Mouse (Mus musculus) heart, postnatal 0 days (tissue): Measurements from ENCODE around the gene Ntng1. TPM values are rescaled to one million over a fixed set of nuclear protein-coding genes. Genes with fewer than 3 reads are reported as not detected.

Experiments
- ATAC-seq: fragments of 200-750 bp; cut with Nextera tagmentation; 2 replicates; pipeline ENCODE4 v1.8.0; 2017; ENCODE audit warnings: low read depth, moderate number of reproducible peaks, moderate library complexity; ENCODE audit not compliant: insufficient read depth
- DNase-seq: peaks from one replicate; pipeline ENCODE4 v3.0.0-alpha.2; 2016; ENCODE audit warnings: low spot score
- H3K27ac ChIP-seq: fragments of 300-500 bp; sonication (generic); 2 replicates; pipeline ENCODE4 v1.5.1; 2014; ENCODE audit warnings: low read depth, mild to moderate bottlenecking
- H3K27me3 ChIP-seq: fragments of 300-500 bp; sonication (generic); 2 replicates; pipeline ENCODE4 v1.6.1; 2014; ENCODE audit warnings: low read length, mixed read lengths; ENCODE audit not compliant: control insufficient read depth, insufficient read depth
- H3K36me3 ChIP-seq: fragments of 300-500 bp; sonication (generic); replicated peaks from 2 replicates; pipeline ENCODE4 v1.6.1; 2014; ENCODE audit warnings: low read length, mixed read lengths; ENCODE audit not compliant: control insufficient read depth, insufficient read depth
- H3K4me1 ChIP-seq: fragments of 300-500 bp; sonication (generic); 2 replicates; pipeline ENCODE4 v1.6.1; 2014; ENCODE audit warnings: antibody characterized with exemption; ENCODE audit not compliant: control insufficient read depth, insufficient read depth
- H3K4me2 ChIP-seq: fragments of 300-500 bp; sonication (generic); 2 replicates; pipeline ENCODE4 v1.6.1; 2014; ENCODE audit warnings: low read depth, mild to moderate bottlenecking, low read length, moderate library complexity
- H3K4me3 ChIP-seq: fragments of 300-500 bp; sonication (generic); 2 replicates; pipeline ENCODE4 v1.5.1; 2014; ENCODE audit warnings: low read depth, low read length
- H3K9ac ChIP-seq: fragments of 300-500 bp; sonication (generic); replicated peaks from 2 replicates; pipeline ENCODE4 v1.6.1; 2014; ENCODE audit warnings: low read depth, low read length, mixed read lengths
- H3K9me3 ChIP-seq: fragments of 300-500 bp; sonication (generic); replicated peaks from 2 replicates; pipeline ENCODE4 v1.6.1; 2016; ENCODE audit warnings: low read length; ENCODE audit not compliant: control insufficient read depth
- CTCF ChIP-seq: IDR thresholded peaks from 2 replicates; pipeline ENCODE4 v1.5.1; 2016; ENCODE audit warnings: antibody characterized with exemption, control low read depth, low read depth
- EP300 ChIP-seq: IDR thresholded peaks from 2 replicates; pipeline ENCODE4 v1.6.1; 2016; ENCODE audit warnings: antibody characterized with exemption, low read depth
- WGBS: fragments of 180-500 bp; shearing (Covaris S2); extraction: QIAGEN DNeasy Blood & Tissue Kit; methylation state at CpG from one replicate; pipeline ENCODE4 v1.1.7; 2014; 5-methylcytosine and 5-hydroxymethylcytosine counted together
- polyA plus RNA-seq: library from polyadenylated mRNA; unstranded; fragments of >200 nt; fragmentation: Nextera tagmentation; extraction: Ambion mirVana; gene quantifications from 2 replicates; pipeline ENCODE4 v1.2.1, GENCODE M21; 2015
- total RNA-seq: library from RNA; depleted of rRNA; stranded (reverse); fragments of >200 nt; gene quantifications from 2 replicates; pipeline ENCODE4 v1.2.3, GENCODE M21; 2014; ENCODE audit warnings: low replicate concordance

Ntng1 gene
- total and polyA plus RNA-seq, 2 experiments from 2014 or later, result 0.12 to 0.65 TPM

DNA sequence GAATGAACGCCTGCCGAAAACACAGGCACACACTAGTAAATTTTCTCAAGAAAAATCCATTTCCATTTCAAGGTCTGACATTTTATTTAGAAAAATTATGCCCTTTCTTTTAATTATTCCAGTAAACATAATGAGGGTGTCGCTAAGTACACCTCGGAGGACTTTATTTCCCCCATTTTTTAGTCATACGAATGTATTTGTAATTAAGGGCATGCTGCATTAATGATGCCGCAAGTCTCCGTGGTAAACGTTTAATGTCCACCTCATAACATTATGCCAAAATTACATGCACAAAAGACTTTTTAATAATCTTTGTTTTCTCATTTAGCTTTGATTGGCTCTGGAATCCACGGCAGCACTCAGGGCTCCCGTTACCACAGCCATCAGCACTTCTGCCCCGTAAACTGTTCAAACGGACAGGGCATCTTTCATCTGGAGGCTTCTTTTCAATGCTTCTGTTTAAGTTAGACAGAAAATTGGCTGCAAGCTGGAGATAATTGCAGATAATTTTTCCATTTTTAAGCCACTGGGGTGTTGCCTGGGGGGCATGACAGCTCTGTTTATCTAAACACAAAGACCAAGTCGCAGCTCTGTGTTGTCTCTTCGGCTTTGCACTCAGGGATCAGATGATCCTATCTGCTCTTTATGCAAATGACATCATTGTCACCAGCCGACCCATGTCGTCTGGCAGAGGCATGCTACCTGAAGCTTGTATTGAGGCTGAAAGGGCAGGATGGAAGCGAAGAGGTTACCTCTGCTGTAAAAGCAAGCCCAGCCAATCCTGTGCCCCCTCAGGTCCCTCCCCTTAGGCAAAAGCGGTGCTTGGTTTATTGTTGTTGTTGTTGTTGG is 12.5 kb downstream of the Ntng1 start:
- WGBS, result 52% methylated on average over 18 of the region's 18 CpGs
- no peak for TF ChIP-seq EP300
- TF ChIP-seq CTCF, result no peak

DNA sequence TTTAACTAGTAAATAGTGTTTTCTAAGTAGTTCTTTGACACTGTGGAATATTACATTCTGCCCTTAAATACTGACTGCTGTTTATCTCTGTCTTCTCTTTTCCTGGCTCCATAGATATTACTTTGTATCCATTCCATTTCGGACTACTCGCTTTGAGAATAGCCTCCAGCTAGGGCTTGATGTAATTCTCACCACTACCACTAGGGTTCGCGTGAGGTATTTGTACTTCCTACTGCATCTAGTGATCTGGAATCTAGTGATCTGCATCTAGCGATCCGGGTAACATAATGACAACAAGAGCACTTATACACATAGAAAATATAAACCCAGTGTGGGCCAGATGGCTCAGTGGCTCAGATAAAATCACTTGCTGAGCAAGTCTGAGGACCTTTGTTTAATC is 14.2 kb downstream of the Ntng1 start:
- DNase-seq (no peak), ATAC-seq (no peak)
- H3K4me2 ChIP-seq, result no peak overlapping the region
- H3K4me3 ChIP-seq, result no peak overlapping the region
- WGBS, result 59% methylated on average over 6 of the region's 6 CpGs
- H3K9ac ChIP-seq, result no peak overlapping the region
- TF ChIP-seq EP300 (no peak), CTCF (peak; percentile 35)
- no peaks in the 10 kb centered on the region for H3K36me3 ChIP-seq
- no peak overlapping the region for H3K27ac ChIP-seq
- no peaks in the 10 kb centered on the region for H3K4me1 ChIP-seq
- H3K9me3 ChIP-seq, result no peaks in the 10 kb centered on the region
- H3K27me3 ChIP-seq, result no peaks in the 10 kb centered on the region

More for the DNA sequence above, 12.5 kb downstream of the Ntng1 start:
- H3K4me3 ChIP-seq, result no peak overlapping the region
- no peaks in the 10 kb centered on the region for H3K4me1 ChIP-seq
- no peaks in the 10 kb centered on the region for H3K9me3 ChIP-seq
- no peaks in the 10 kb centered on the region for H3K36me3 ChIP-seq
- DNase-seq (no peak), ATAC-seq (no peak)
- H3K4me2 ChIP-seq, result no peak overlapping the region
- no peak overlapping the region for H3K27ac ChIP-seq
- no peak overlapping the region for H3K9ac ChIP-seq
- H3K27me3 ChIP-seq, result no peaks in the 10 kb centered on the region

DNA sequence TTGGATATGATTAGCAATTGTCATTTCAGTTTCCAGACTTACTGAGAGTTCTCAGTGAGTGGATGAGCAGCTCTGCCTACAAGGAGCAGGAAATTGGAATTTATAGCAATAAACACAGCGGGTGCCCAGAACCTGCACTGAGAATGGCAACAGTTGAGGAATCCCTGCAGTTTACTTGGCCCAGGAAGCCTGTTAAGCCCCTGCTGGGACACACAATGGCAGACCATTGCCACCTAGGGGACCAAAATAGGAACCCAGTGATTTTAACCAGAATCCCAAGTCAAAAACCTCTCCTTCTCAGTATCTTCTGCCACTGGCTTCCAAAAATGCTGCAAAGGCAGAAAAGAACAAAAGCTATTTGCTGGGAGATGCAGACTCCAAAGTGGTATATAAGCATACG is 37.8 kb downstream of the Ntng1 start:
- DNase-seq, result no peak
- TF ChIP-seq CTCF (peak; percentile 30; the same call in 1 of the 2 replicates), EP300 (no peak)
- H3K9me3 ChIP-seq, result no peaks in the 10 kb centered on the region
- no peaks in the 10 kb centered on the region for H3K36me3 ChIP-seq
- 37% methylated on average over 2 of the region's 2 CpGs for WGBS
- no peak overlapping the region for H3K9ac ChIP-seq
- H3K27me3 ChIP-seq, result no peaks in the 10 kb centered on the region
- H3K4me2 ChIP-seq, result no peak overlapping the region
- H3K4me3 ChIP-seq, result no peak overlapping the region
- H3K4me1 ChIP-seq, result no peaks in the 10 kb centered on the region
- no peak overlapping the region for H3K27ac ChIP-seq
- ATAC-seq, result no peak

DNA sequence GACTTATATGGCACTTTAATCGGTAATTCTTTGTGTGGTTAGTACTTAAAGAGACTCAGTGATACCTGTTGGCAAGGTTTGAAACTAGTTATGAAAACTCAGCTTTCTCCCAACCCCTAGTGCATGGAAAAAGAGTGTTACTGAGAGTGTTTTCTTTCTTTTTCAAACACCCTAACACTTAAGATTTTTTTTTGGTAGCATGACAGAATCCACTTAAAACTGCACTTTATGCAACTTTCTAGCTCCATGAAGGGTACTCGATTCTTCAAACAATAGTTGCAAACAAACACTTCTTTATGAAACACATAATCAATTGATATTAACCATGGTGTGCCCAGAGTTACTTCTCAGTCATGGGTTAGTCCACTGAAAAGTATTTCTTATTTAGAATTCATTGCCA is 49.4 kb downstream of the Ntng1 start:
- no peak for DNase-seq
- no peaks in the 10 kb centered on the region for H3K27me3 ChIP-seq
- no peak for ATAC-seq
- H3K9ac ChIP-seq, result no peak overlapping the region
- H3K27ac ChIP-seq, result no peak overlapping the region
- no peak overlapping the region for H3K4me3 ChIP-seq
- TF ChIP-seq EP300 (no peak), CTCF (no peak)
- H3K36me3 ChIP-seq, result no peaks in the 10 kb centered on the region
- no peak overlapping the region for H3K4me2 ChIP-seq
- WGBS, result 69% methylated on average over 2 of the region's 2 CpGs
- H3K4me1 ChIP-seq, result no peaks in the 10 kb centered on the region
- no peaks in the 10 kb centered on the region for H3K9me3 ChIP-seq

DNA sequence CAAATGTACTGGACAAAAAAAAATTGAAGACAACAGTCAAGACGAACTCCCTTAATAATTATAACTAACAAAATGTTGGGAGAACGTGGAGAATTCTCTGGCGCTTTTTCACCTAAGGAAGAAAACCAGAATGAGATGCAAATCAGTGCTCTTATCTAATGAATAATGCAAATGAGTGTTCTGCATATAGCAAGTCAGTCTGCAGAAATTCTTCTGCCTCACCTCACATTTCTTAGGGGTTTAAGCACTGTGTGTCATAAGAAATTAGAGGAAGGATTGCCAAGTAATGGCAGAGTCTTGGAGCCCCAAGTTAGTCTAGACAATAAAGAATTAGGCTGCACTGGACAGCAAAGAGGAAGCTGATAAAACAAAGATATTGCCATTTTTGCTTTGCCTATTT is 49.8 kb downstream of the Ntng1 start:
- H3K36me3 ChIP-seq, result no peaks in the 10 kb centered on the region

More for the DNA sequence above, 49.8 kb downstream of the Ntng1 start:
- DNase-seq (no peak), ATAC-seq (no peak)
- Histone ChIP-seq H3K9ac (no peak overlapping the region), H3K27ac (no peak overlapping the region), H3K27me3 (no peaks in the 10 kb centered on the region), H3K4me3 (no peak overlapping the region), H3K4me1 (no peaks in the 10 kb centered on the region), H3K4me2 (no peak overlapping the region), H3K9me3 (no peaks in the 10 kb centered on the region)
- 77% methylated on average over 3 of the region's 3 CpGs for WGBS
- no peak for TF ChIP-seq CTCF
- no peak for TF ChIP-seq EP300
